Mouse (Mus musculus): Measurements from ENCODE around the gene Gm34653.
A peak's percentile ranks its signal among the peaks of the same experiment; 100 is the strongest.
"Not testable (repeated sequence)": the region's sequence is repeated elsewhere in the genome, so short reads cannot be mapped to it uniquely, and the experiment has no call there.

Gene Gm34653

GRCm38 (mm10) chr2:34832766-34833457, at the start of gene Gm34653:
Gene Gm34653, plus strand, starts transcription at chr2:34833007.
- DNase-seq: not testable (repeated sequence)

GRCm38 (mm10) chr2:34783064-34784020, 49.5 kb upstream of the Gm34653 start:
- DNase-seq: no peak

- no peak for DNase-seq
These were observed 48.7 kb upstream of the Gm34653 start for GRCm38 (mm10) chr2:34784085-34784484.

GRCm38 (mm10) chr2:34790282-34790681, 42.5 kb upstream of the Gm34653 start:
- DNase-seq: no peak

- not testable (repeated sequence) for DNase-seq
These were observed 40.3 kb upstream of the Gm34653 start for GRCm38 (mm10) chr2:34792543-34792942.

GRCm38 (mm10) chr2:34794511-34794910, 38.3 kb upstream of the Gm34653 start:
- DNase-seq: no peak

GRCm38 (mm10) chr2:34795426-34795825, 37.4 kb upstream of the Gm34653 start:
- DNase-seq: no peak

GRCm38 (mm10) chr2:34799357-34800256, 33.2 kb upstream of the Gm34653 start, which contains the start of gene Rabepk:
Gene Rabepk, minus strand, starts transcription at chr2:34799912.
- peak; percentile 70 for DNase-seq

GRCm38 (mm10) chr2:34800371-34800770, 32.4 kb upstream of the Gm34653 start:
- no peak for DNase-seq

- DNase-seq: peak; percentile 94
These were observed 31.0 kb upstream of the Gm34653 start for GRCm38 (mm10) chr2:34801516-34802482.

GRCm38 (mm10) chr2:34802565-34803245, 30.1 kb upstream of the Gm34653 start:
- peak; percentile 41 for DNase-seq

GRCm38 (mm10) chr2:34803746-34804145, 29.1 kb upstream of the Gm34653 start:
- DNase-seq: no peak

GRCm38 (mm10) chr2:34804172-34804571, 28.6 kb upstream of the Gm34653 start:
- DNase-seq: no peak

GRCm38 (mm10) chr2:34804815-34805214, 28.0 kb upstream of the Gm34653 start:
- no peak for DNase-seq

GRCm38 (mm10) chr2:34805364-34805950, 27.4 kb upstream of the Gm34653 start:
- DNase-seq: no peak

- DNase-seq: no peak
These were observed 24.8 kb upstream of the Gm34653 start for GRCm38 (mm10) chr2:34808057-34808456.

- no peak for DNase-seq
These were observed 23.2 kb upstream of the Gm34653 start for GRCm38 (mm10) chr2:34809568-34809967.

- DNase-seq: no peak
These were observed 22.0 kb upstream of the Gm34653 start for GRCm38 (mm10) chr2:34810775-34811174.

- no peak for DNase-seq
These were observed 20.1 kb upstream of the Gm34653 start for GRCm38 (mm10) chr2:34812706-34813105.

- not testable (repeated sequence) for DNase-seq
These were observed 16.9 kb upstream of the Gm34653 start for GRCm38 (mm10) chr2:34815893-34816292.

Measured in cerebellum, adult 8-10 months (tissue).